Mouse (Mus musculus) neural tube, embryonic 14.5 days (tissue): ENCODE measurements at regions not wholly inside any gene's neighbourhood (a gene's known extent, or its start where the extent isn't known, plus 50 kb on each side); places are given as distances from the start of the nearest gene placed in this dataset.

Experiments used
- ATAC-seq: fragments of 200-750 bp; cut with Nextera tagmentation; 2 replicates; pipeline ENCODE4 v1.8.0; 2017; ENCODE audit warnings: low read depth, mild to moderate bottlenecking, moderate TSS enrichment, moderate library complexity
- H3K27ac ChIP-seq: fragments of 300-500 bp; sonication (generic); 2 replicates; pipeline ENCODE4 v1.5.1; 2014; ENCODE audit warnings: low read depth, mild to moderate bottlenecking, control low read depth, low read length, moderate library complexity, mixed read lengths
- H3K27me3 ChIP-seq: fragments of 300-500 bp; sonication (generic); 2 replicates; pipeline ENCODE4 v1.6.1; 2014; ENCODE audit warnings: low read length; ENCODE audit not compliant: control insufficient read depth, insufficient read depth
- H3K36me3 ChIP-seq: fragments of 300-500 bp; sonication (generic); 2 replicates; pipeline ENCODE4 v1.6.1; 2014; ENCODE audit warnings: low read length, mixed read lengths; ENCODE audit not compliant: control insufficient read depth, insufficient read depth
- H3K4me1 ChIP-seq: fragments of 300-500 bp; sonication (generic); 2 replicates; pipeline ENCODE4 v1.6.1; 2014; ENCODE audit warnings: low read length; ENCODE audit not compliant: control insufficient read depth, insufficient read depth
- H3K4me2 ChIP-seq: fragments of 300-500 bp; sonication (generic); 2 replicates; pipeline ENCODE4 v1.6.1; 2014; ENCODE audit warnings: mild to moderate bottlenecking, low read depth, low read length, control low read depth
- H3K4me3 ChIP-seq: fragments of 300-500 bp; sonication (generic); 2 replicates; pipeline ENCODE4 v1.5.1; 2014; ENCODE audit warnings: low read depth, low read length, control low read depth, mixed read lengths
- H3K9ac ChIP-seq: fragments of 300-500 bp; sonication (generic); replicated peaks from 2 replicates; pipeline ENCODE4 v1.6.1; 2014; ENCODE audit warnings: low read depth, mild to moderate bottlenecking, control low read depth, low read length, mixed read lengths
- H3K9me3 ChIP-seq: fragments of 300-500 bp; sonication (generic); 2 replicates; pipeline ENCODE4 v1.6.1; 2016; ENCODE audit warnings: low read length; ENCODE audit not compliant: control insufficient read depth
- WGBS: fragments of 180-500 bp; shearing (Covaris S2); extraction: QIAGEN DNeasy Blood & Tissue Kit; methylation state at CpG from one replicate; pipeline ENCODE4 v1.1.7; 2014; 5-methylcytosine and 5-hydroxymethylcytosine counted together

- no peaks in the 10 kb centered on the region for H3K9me3 ChIP-seq
- H3K4me2 ChIP-seq: no peak overlapping the region
- no peaks in the 10 kb centered on the region for H3K4me1 ChIP-seq
- no peaks in the 10 kb centered on the region for H3K27me3 ChIP-seq
- WGBS: 46% methylated on average over 9 of the region's 9 CpGs
- H3K4me3 ChIP-seq: no peak overlapping the region
- no peaks in the 10 kb centered on the region for H3K36me3 ChIP-seq
- H3K27ac ChIP-seq: no peak overlapping the region
- ATAC-seq: no peak; the same call in 1 of the 2 replicates
- H3K9ac ChIP-seq: no peak overlapping the region
Observed at GRCm38 (mm10) chr2:179193507-179194160, 248.6 kb upstream of the Cdh4 start.

GRCm38 (mm10) chr2:179197471-179197870, 244.8 kb upstream of the Cdh4 start:
- Histone ChIP-seq H3K27ac (no peak overlapping the region), H3K9ac (no peak overlapping the region), H3K36me3 (no peaks in the 10 kb centered on the region), H3K4me2 (no peak overlapping the region), H3K4me3 (no peak overlapping the region), H3K27me3 (no peaks in the 10 kb centered on the region), H3K4me1 (no peaks in the 10 kb centered on the region), H3K9me3 (no peaks in the 10 kb centered on the region)
- no peak for ATAC-seq
- WGBS: 93% methylated on average over 1 of the region's 1 CpGs

- no peaks in the 10 kb centered on the region for H3K9me3 ChIP-seq
- H3K27me3 ChIP-seq: no peaks in the 10 kb centered on the region
- 13% methylated on average over 6 of the region's 6 CpGs for WGBS
- H3K4me3 ChIP-seq: no peak overlapping the region
- H3K36me3 ChIP-seq: no peaks in the 10 kb centered on the region
- no peak overlapping the region for H3K9ac ChIP-seq
- no peak overlapping the region for H3K27ac ChIP-seq
- H3K4me2 ChIP-seq: no peak overlapping the region
- ATAC-seq: no peak
- H3K4me1 ChIP-seq: no peaks in the 10 kb centered on the region
Observed at GRCm38 (mm10) chr2:179200495-179200894, 241.7 kb upstream of the Cdh4 start.

GRCm38 (mm10) chr2:179210164-179210805, 231.9 kb upstream of the Cdh4 start:
- 91% methylated on average over 10 of the region's 10 CpGs for WGBS
- no peak overlapping the region for H3K9ac ChIP-seq
- H3K36me3 ChIP-seq: no peaks in the 10 kb centered on the region
- no peak overlapping the region for H3K4me3 ChIP-seq
- no peak overlapping the region for H3K4me2 ChIP-seq
- H3K27ac ChIP-seq: no peak overlapping the region
- H3K9me3 ChIP-seq: no peaks in the 10 kb centered on the region
- ATAC-seq: no peak
- no peaks in the 10 kb centered on the region for H3K27me3 ChIP-seq
- no peaks in the 10 kb centered on the region for H3K4me1 ChIP-seq

- Histone ChIP-seq H3K4me3 (no peak overlapping the region), H3K27me3 (no peaks in the 10 kb centered on the region), H3K9ac (no peak overlapping the region), H3K4me1 (no peaks in the 10 kb centered on the region), H3K4me2 (no peak overlapping the region), H3K27ac (no peak overlapping the region), H3K9me3 (no peaks in the 10 kb centered on the region), H3K36me3 (no peaks in the 10 kb centered on the region)
- ATAC-seq: no peak
- whole genome bisulfite sequencing: 27% methylated on average over 2 of the region's 2 CpGs
Observed at GRCm38 (mm10) chr2:179216773-179217172, 225.5 kb upstream of the Cdh4 start.

GRCm38 (mm10) chr2:179228096-179228495, 214.1 kb upstream of the Cdh4 start:
- no peak overlapping the region for H3K4me3 ChIP-seq
- no peaks in the 10 kb centered on the region for H3K9me3 ChIP-seq
- 74% methylated on average over 7 of the region's 7 CpGs for WGBS

GRCm38 (mm10) chr2:179231708-179232354, 210.4 kb upstream of the Cdh4 start:
- no peak for ATAC-seq
- Histone ChIP-seq H3K27ac (no peak overlapping the region), H3K4me3 (no peak overlapping the region), H3K27me3 (no peaks in the 10 kb centered on the region), H3K9ac (no peak overlapping the region), H3K9me3 (no peaks in the 10 kb centered on the region), H3K36me3 (no peaks in the 10 kb centered on the region), H3K4me2 (no peak overlapping the region), H3K4me1 (no peaks in the 10 kb centered on the region)
- WGBS: 87% methylated on average over 6 of the region's 6 CpGs

More at GRCm38 (mm10) chr2:179228096-179228495, 214.1 kb upstream of the Cdh4 start:
- no peaks in the 10 kb centered on the region for H3K36me3 ChIP-seq
- no peaks in the 10 kb centered on the region for H3K27me3 ChIP-seq
- no peaks in the 10 kb centered on the region for H3K4me1 ChIP-seq
- ATAC-seq: no peak
- H3K27ac ChIP-seq: no peak overlapping the region
- H3K9ac ChIP-seq: no peak overlapping the region
- no peak overlapping the region for H3K4me2 ChIP-seq

GRCm38 (mm10) chr2:179238166-179238565, 204.1 kb upstream of the Cdh4 start:
- Histone ChIP-seq H3K4me2 (no peak overlapping the region), H3K27me3 (no peaks in the 10 kb centered on the region), H3K9me3 (no peaks in the 10 kb centered on the region), H3K36me3 (no peaks in the 10 kb centered on the region), H3K4me3 (no peak overlapping the region), H3K27ac (no peak overlapping the region), H3K9ac (no peak overlapping the region), H3K4me1 (no peaks in the 10 kb centered on the region)
- ATAC-seq: no peak
- WGBS: 85% methylated on average over 11 of the region's 11 CpGs

- H3K27me3 ChIP-seq: no peaks in the 10 kb centered on the region
- no peak overlapping the region for H3K27ac ChIP-seq
- 77% methylated on average over 2 of the region's 2 CpGs for whole genome bisulfite sequencing
- H3K9ac ChIP-seq: no peak overlapping the region
- ATAC-seq: no peak
- H3K4me2 ChIP-seq: no peak overlapping the region
- no peak overlapping the region for H3K4me3 ChIP-seq
- no peaks in the 10 kb centered on the region for H3K36me3 ChIP-seq
- H3K9me3 ChIP-seq: no peaks in the 10 kb centered on the region
- H3K4me1 ChIP-seq: no peaks in the 10 kb centered on the region
Observed at GRCm38 (mm10) chr2:179260892-179261291, 181.3 kb upstream of the Cdh4 start.
